Mouse (Mus musculus) neural tube, embryonic 14.5 days (tissue): ENCODE measurements around the gene Wrap53. TPM values are rescaled to one million over a fixed set of nuclear protein-coding genes. Genes with fewer than 3 reads are reported as not detected.
"Not testable (repeated sequence)": the region's sequence is repeated elsewhere in the genome, so short reads cannot be mapped to it uniquely, and the experiment has no call there.

Experiments
- ATAC-seq: fragments of 200-750 bp; cut with Nextera tagmentation; 2 replicates; pipeline ENCODE4 v1.8.0; 2017; ENCODE audit warnings: low read depth, mild to moderate bottlenecking, moderate TSS enrichment, moderate library complexity
- H3K27ac ChIP-seq: fragments of 300-500 bp; sonication (generic); 2 replicates; pipeline ENCODE4 v1.5.1; 2014; ENCODE audit warnings: low read depth, mild to moderate bottlenecking, control low read depth, low read length, moderate library complexity, mixed read lengths
- H3K27me3 ChIP-seq: fragments of 300-500 bp; sonication (generic); 2 replicates; pipeline ENCODE4 v1.6.1; 2014; ENCODE audit warnings: low read length; ENCODE audit not compliant: control insufficient read depth, insufficient read depth
- H3K36me3 ChIP-seq: fragments of 300-500 bp; sonication (generic); 2 replicates; pipeline ENCODE4 v1.6.1; 2014; ENCODE audit warnings: low read length, mixed read lengths; ENCODE audit not compliant: control insufficient read depth, insufficient read depth
- H3K4me1 ChIP-seq: fragments of 300-500 bp; sonication (generic); 2 replicates; pipeline ENCODE4 v1.6.1; 2014; ENCODE audit warnings: low read length; ENCODE audit not compliant: control insufficient read depth, insufficient read depth
- H3K4me2 ChIP-seq: fragments of 300-500 bp; sonication (generic); 2 replicates; pipeline ENCODE4 v1.6.1; 2014; ENCODE audit warnings: mild to moderate bottlenecking, low read depth, low read length, control low read depth
- H3K4me3 ChIP-seq: fragments of 300-500 bp; sonication (generic); 2 replicates; pipeline ENCODE4 v1.5.1; 2014; ENCODE audit warnings: low read depth, low read length, control low read depth, mixed read lengths
- H3K9ac ChIP-seq: fragments of 300-500 bp; sonication (generic); replicated peaks from 2 replicates; pipeline ENCODE4 v1.6.1; 2014; ENCODE audit warnings: low read depth, mild to moderate bottlenecking, control low read depth, low read length, mixed read lengths
- H3K9me3 ChIP-seq: fragments of 300-500 bp; sonication (generic); 2 replicates; pipeline ENCODE4 v1.6.1; 2016; ENCODE audit warnings: low read length; ENCODE audit not compliant: control insufficient read depth
- WGBS: fragments of 180-500 bp; shearing (Covaris S2); extraction: QIAGEN DNeasy Blood & Tissue Kit; methylation state at CpG from one replicate; pipeline ENCODE4 v1.1.7; 2014; 5-methylcytosine and 5-hydroxymethylcytosine counted together
- polyA plus RNA-seq: library from polyadenylated mRNA; unstranded; fragments of >200 nt; fragmentation: Nextera tagmentation; extraction: Ambion mirVana; gene quantifications from 2 replicates; pipeline ENCODE4 v1.2.1, GENCODE M21; 2014

Gene Wrap53
- polyA plus RNA-seq, 1 experiment from 2014 or later = 17.3 TPM

DNA sequence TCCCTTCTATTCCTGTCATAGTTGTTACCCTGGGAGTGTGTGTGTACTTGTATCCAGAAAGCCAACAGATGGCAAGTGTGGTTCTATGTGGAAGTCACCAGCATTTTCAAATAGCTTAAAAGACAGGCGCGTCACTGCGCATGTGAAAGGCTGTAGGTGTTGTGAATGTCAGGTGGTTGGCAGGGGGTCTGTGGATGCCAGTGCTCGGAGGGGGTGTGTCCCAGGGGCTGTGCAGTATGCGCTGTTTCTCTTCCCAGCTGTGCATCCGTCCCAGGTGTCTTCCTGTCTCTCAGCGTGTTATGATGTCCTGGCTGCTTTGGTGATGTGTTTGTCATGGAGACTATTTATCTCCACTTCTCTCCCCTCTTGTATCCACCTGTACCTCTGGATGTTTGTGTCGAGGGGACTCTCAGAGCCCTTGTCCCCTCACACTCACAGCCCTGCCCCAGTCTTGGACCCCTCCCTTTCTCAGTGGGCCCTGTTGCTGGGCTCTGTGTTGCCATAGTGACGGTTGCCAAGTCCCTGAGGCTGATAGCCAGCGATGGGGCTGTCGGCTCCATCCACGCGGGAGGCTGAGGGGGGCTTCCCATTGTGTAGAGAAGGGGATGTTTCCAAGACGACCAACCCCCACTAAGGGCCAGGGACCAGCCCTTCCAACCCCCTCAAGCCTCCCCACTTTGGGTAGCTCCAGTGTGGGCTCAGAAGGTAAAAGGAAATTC, 27.3 kb downstream of the Wrap53 start:
- H3K4me3 ChIP-seq = 0 out of 2 replicates have a peak overlapping the region, but pooled peaks have one; percentile 4
- H3K27ac ChIP-seq = peak overlapping the region; percentile 84
- H3K9ac ChIP-seq = peak overlapping the region; percentile 18
- no peaks in the 10 kb centered on the region for H3K27me3 ChIP-seq
- WGBS = 8% methylated on average over 14 of the region's 14 CpGs
- H3K36me3 ChIP-seq = no peaks in the 10 kb centered on the region
- H3K9me3 ChIP-seq = no peaks in the 10 kb centered on the region
- peak; percentile 84 for ATAC-seq
- H3K4me2 ChIP-seq = peak overlapping the region; percentile 36
- peaks cover 56% of the 10 kb centered on the region for H3K4me1 ChIP-seq

DNA sequence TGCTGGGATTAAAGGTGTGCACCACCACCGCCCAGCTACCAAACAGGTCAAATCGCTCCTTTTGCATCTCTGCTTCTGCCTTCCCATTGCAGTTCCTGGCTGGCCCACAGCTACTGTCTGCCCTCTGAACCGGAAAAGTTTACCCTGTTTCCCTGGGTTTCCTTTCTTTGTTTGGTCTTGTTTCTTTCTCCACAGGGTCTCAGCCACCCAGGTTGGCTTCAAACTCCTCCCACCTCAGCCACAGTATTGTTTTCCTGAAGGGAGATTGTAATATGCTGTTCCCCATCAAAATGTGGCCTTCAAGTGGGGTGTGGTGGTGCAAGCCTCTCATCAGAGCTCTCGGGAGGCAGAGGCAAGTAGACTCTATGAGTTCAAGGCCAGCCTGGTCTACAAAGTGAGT, 28.7 kb downstream of the Wrap53 start:
- no peaks in the 10 kb centered on the region for H3K27me3 ChIP-seq
- ATAC-seq = no peak
- WGBS = 66% methylated on average over 4 of the region's 4 CpGs
- H3K9me3 ChIP-seq = no peaks in the 10 kb centered on the region
- H3K4me3 ChIP-seq = no peak overlapping the region
- peaks cover 49% of the 10 kb centered on the region for H3K4me1 ChIP-seq
- no peak overlapping the region for H3K9ac ChIP-seq
- no peaks in the 10 kb centered on the region for H3K36me3 ChIP-seq
- H3K27ac ChIP-seq = no peak overlapping the region
- no peak overlapping the region for H3K4me2 ChIP-seq

- H3K9ac ChIP-seq = peak within 1 kb of the TSS; percentile 41; the same call in 1 of the 2 replicates
- WGBS = 33% methylated on average over 12 of the region's 12 CpGs
- ATAC-seq = no peak
Measured at GRCm38 (mm10) chr11:69549060-69549656, 30.9 kb downstream of the Wrap53 start, which contains the start of gene Dnah2. Gene Dnah2 (minus strand): TSS chr11:69549110.

DNA sequence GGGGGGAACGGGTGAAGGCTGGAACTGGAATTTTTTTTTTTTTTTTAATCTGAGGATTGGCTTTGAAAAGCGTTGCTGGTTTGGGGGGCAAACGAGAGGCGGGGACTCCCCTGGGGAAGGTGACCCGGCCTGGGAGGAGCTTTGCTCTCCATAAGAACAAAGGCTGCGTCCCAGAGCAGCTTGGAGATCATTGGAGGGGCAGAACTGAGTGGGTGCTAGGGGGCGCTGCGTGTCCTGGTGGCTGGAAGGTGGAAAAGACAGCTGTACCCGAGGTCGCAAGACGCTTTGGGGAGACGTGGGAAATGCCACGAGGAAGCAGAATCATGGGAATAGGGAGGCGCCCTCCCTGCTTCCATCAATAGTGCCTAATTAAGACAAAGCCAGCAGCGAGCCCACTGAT, 33.0 kb downstream of the Wrap53 start:
- ATAC-seq = no peak
- H3K4me1 ChIP-seq = peaks cover 29% of the 10 kb centered on the region
- no peaks in the 10 kb centered on the region for H3K36me3 ChIP-seq
- H3K27ac ChIP-seq = peak overlapping the region; percentile 92
- H3K9ac ChIP-seq = peak overlapping the region; percentile 65
- peak overlapping the region; percentile 78 for H3K4me2 ChIP-seq
- no peaks in the 10 kb centered on the region for H3K9me3 ChIP-seq
- WGBS = 2% methylated on average over 15 of the region's 15 CpGs
- H3K27me3 ChIP-seq = no peaks in the 10 kb centered on the region
- H3K4me3 ChIP-seq = peak overlapping the region; percentile 43

More at GRCm38 (mm10) chr11:69549060-69549656, 30.9 kb downstream of the Wrap53 start, which contains the start of gene Dnah2:
- H3K9me3 ChIP-seq = no peaks in the 10 kb centered on the region
- H3K4me3 ChIP-seq = no peak within 1 kb of the TSS
- H3K4me1 ChIP-seq = peaks cover 48% of the 10 kb centered on the region
- H3K4me2 ChIP-seq = peak within 1 kb of the TSS; percentile 11; the same call in 1 of the 2 replicates
- H3K36me3 ChIP-seq = no peaks in the 10 kb centered on the region
- peak within 1 kb of the TSS; percentile 48 for H3K27ac ChIP-seq
- H3K27me3 ChIP-seq = no peaks in the 10 kb centered on the region

- peak overlapping the region; percentile 92 for H3K27ac ChIP-seq
- H3K36me3 ChIP-seq = no peaks in the 10 kb centered on the region
- under 1% methylated on average over 44 of the region's 44 CpGs for WGBS
- peaks cover 29% of the 10 kb centered on the region for H3K4me1 ChIP-seq
- no peaks in the 10 kb centered on the region for H3K9me3 ChIP-seq
- no peaks in the 10 kb centered on the region for H3K27me3 ChIP-seq
- peak; percentile 62 for ATAC-seq
- H3K4me3 ChIP-seq = peak overlapping the region; percentile 43
- H3K9ac ChIP-seq = peak overlapping the region; percentile 65
- H3K4me2 ChIP-seq = peak overlapping the region; percentile 78
Measured at GRCm38 (mm10) chr11:69546423-69547053, 33.5 kb downstream of the Wrap53 start.

DNA sequence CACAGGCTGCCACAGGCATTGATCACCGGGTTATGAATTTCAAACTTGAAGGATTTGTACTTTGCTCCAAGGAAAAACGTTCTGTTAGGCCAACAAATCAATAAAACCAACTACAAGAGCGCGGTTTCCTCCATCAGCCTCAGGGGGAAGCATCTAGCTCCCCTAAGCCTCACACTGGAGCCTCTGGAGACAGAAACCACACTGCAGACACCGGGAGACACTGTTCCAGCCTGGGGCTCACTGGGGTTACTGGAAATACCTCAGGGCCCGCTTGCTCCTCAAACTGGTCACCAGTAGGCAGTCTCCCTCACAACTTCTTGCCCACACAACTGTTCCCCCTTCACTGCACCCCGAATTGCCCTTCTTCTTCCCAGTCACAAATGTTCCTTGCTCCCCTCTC, 34.1 kb downstream of the Wrap53 start:
- H3K27ac ChIP-seq = peak overlapping the region; percentile 92
- ATAC-seq = no peak
- 11% methylated on average over 7 of the region's 7 CpGs for WGBS
- H3K36me3 ChIP-seq = no peaks in the 10 kb centered on the region
- no peaks in the 10 kb centered on the region for H3K27me3 ChIP-seq
- peak overlapping the region; percentile 65 for H3K9ac ChIP-seq
- H3K9me3 ChIP-seq = no peaks in the 10 kb centered on the region
- H3K4me3 ChIP-seq = peak overlapping the region; percentile 43
- peaks cover 29% of the 10 kb centered on the region for H3K4me1 ChIP-seq
- peak overlapping the region; percentile 78 for H3K4me2 ChIP-seq

DNA sequence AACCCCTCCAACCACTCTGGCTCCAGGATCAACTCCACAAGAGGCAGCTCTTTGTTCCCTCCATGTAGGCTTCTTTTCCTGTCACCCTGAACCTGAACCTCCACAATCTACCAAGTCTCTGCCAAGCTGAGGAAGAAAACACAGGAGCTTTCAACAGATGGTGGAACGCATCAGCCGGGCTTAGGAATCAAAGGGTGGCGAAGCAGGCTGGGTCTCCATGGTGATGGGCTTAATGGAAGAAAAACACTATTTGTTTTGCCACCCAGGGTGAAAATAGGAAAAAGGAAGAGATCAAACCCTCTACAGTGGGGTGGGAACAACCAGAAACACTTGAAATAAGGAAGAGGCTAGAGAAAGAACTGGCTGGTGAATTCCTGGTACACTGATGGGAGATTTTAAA, 36.5 kb downstream of the Wrap53 start:
- no peaks in the 10 kb centered on the region for H3K36me3 ChIP-seq
- no peak overlapping the region for H3K4me2 ChIP-seq
- ATAC-seq = no peak
- 6% methylated on average over 3 of the region's 3 CpGs for WGBS
- no peak overlapping the region for H3K4me3 ChIP-seq
- peaks cover 19% of the 10 kb centered on the region for H3K4me1 ChIP-seq
- H3K9ac ChIP-seq = no peak overlapping the region
- H3K27me3 ChIP-seq = no peaks in the 10 kb centered on the region
- H3K27ac ChIP-seq = 0 out of 2 replicates have a peak overlapping the region, but pooled peaks have one; percentile 16
- H3K9me3 ChIP-seq = no peaks in the 10 kb centered on the region

GRCm38 (mm10) chr11:69541741-69542140, 38.3 kb downstream of the Wrap53 start:
- not testable (repeated sequence) for H3K9ac ChIP-seq, H3K36me3 ChIP-seq, H3K4me3 ChIP-seq, H3K4me1 ChIP-seq, H3K27ac ChIP-seq, H3K9me3 ChIP-seq, H3K4me2 ChIP-seq, ATAC-seq, H3K27me3 ChIP-seq
- WGBS = 62% methylated on average over 1 of the region's 3 CpGs

- H3K9ac ChIP-seq = no peak overlapping the region
- H3K27ac ChIP-seq = no peak overlapping the region
- no peak for ATAC-seq
- no peaks in the 10 kb centered on the region for H3K4me1 ChIP-seq
- H3K36me3 ChIP-seq = no peaks in the 10 kb centered on the region
- H3K4me2 ChIP-seq = no peak overlapping the region
- H3K9me3 ChIP-seq = no peaks in the 10 kb centered on the region
- 92% methylated on average over 2 of the region's 2 CpGs for WGBS
- no peak overlapping the region for H3K4me3 ChIP-seq
- H3K27me3 ChIP-seq = no peaks in the 10 kb centered on the region
Measured at GRCm38 (mm10) chr11:69540700-69541099, 39.4 kb downstream of the Wrap53 start.
